27 mouse cellular contexts compared by ENCODE assay signal in genomic region chr4:72140706-72141105, GRCm38 (mm10).
DNase-seq lines count a peak whose midpoint lies in the region; ATAC-seq lines count a peak whose summit lies in the region.
"Had no signal": no experiment of that assay in that cellular context is flagged by ENCODE, and none has a peak within 500 bp of the region (broad histone marks: within the 10 kb centered on the region; RNA-seq: fewer than 3 reads in every experiment).

No protein-coding gene starts in this region.

- WGBS in forebrain, embryonic 15.5 days = 46% methylated on average over 3 of the region's 3 CpGs
- WGBS in midbrain, embryonic 15.5 days = 78% methylated on average over 3 of the region's 3 CpGs

- H3K36me3 ChIP-seq in forebrain, embryonic 15.5 days = peaks cover 34% of the 10 kb centered on the region
- peaks cover 8% of the 10 kb centered on the region; the same call in 1 of the 2 replicates for H3K36me3 ChIP-seq in midbrain, embryonic 15.5 days (replicated peaks)
- H3K36me3 ChIP-seq: G1E had no signal

- no peaks in the 10 kb centered on the region for H3K27me3 ChIP-seq in forebrain, embryonic 15.5 days
- H3K27me3 ChIP-seq in midbrain, embryonic 15.5 days (replicated peaks) = no peaks in the 10 kb centered on the region
- H3K27me3 ChIP-seq: CH12.LX; embryonic facial prominence, embryonic 13.5 days; embryonic facial prominence, embryonic 15.5 days; forebrain, embryonic 13.5 days; Patski had no signal

- no peak overlapping the region for H3K9ac ChIP-seq in forebrain, embryonic 15.5 days (replicated peaks)
- no peak overlapping the region for H3K9ac ChIP-seq in midbrain, embryonic 15.5 days
- H3K9ac ChIP-seq: embryonic facial prominence, embryonic 13.5 days; embryonic facial prominence, embryonic 15.5 days; forebrain, embryonic 13.5 days had no signal

- intact Hi-C loops in left cerebral cortex, postnatal 14 days (cut with DNase I) = no loop called here

- no peaks in the 10 kb centered on the region; the same call in 1 of the 2 replicates for H3K9me3 ChIP-seq in forebrain, embryonic 15.5 days
- no peaks in the 10 kb centered on the region for H3K9me3 ChIP-seq in midbrain, embryonic 15.5 days
- H3K9me3 ChIP-seq: embryonic facial prominence, embryonic 13.5 days; embryonic facial prominence, embryonic 15.5 days; forebrain, embryonic 13.5 days had no signal

- H3K4me2 ChIP-seq in forebrain, embryonic 15.5 days (replicated peaks) = no peak overlapping the region
- no peak overlapping the region for H3K4me2 ChIP-seq in midbrain, embryonic 15.5 days
- H3K4me2 ChIP-seq: embryonic facial prominence, embryonic 13.5 days; embryonic facial prominence, embryonic 15.5 days; forebrain, embryonic 13.5 days had no signal

- no peak overlapping the region for H3K4me3 ChIP-seq in forebrain, embryonic 15.5 days
- H3K4me3 ChIP-seq in midbrain, embryonic 15.5 days = no peak overlapping the region
- H3K4me3 ChIP-seq: embryonic facial prominence, embryonic 13.5 days; embryonic facial prominence, embryonic 15.5 days; forebrain, embryonic 13.5 days had no signal

- DNase-seq in 3134 (ENCODE audit: extremely low read depth, insufficient read length, low spot score) = peak; percentile 30
- DNase-seq in 3T3-L1 (ENCODE audit: low read depth, low spot score) = peak; percentile 72
- DNase-seq in Muller cell, postnatal 12 days (ENCODE audit: inconsistent ontology term) = peak; percentile 76
- peak; percentile 52 for DNase-seq in brain, adult 2 months (ENCODE audit: low read depth, low spot score)
- no peak for DNase-seq in left cerebral cortex, postnatal 14 days (ENCODE audit: low spot score in 2 of 2)
- no peak for DNase-seq in right cerebral cortex, adult 2 months (ENCODE audit: low spot score in 2 of 2)
- DNase-seq: adrenal gland, adult 8-10 months; adrenal gland, postnatal 14 days; adrenal gland, postnatal 36 days; cerebellum, adult 11 months; cerebellum, adult 18-20 months; cerebellum, adult 8-10 months; cerebellum, adult 9-11 months; cerebellum, postnatal 14 days; cerebellum, postnatal 36 days; embryo, embryonic 11 days had no signal

- ATAC-seq in forebrain, embryonic 15.5 days (replicated peaks) = no peak
- ATAC-seq in midbrain, embryonic 15.5 days (replicated peaks) = no peak
- ATAC-seq: activated CD4-positive, CD25-positive, alpha-beta regulatory T cell, adult 4 months; CD4-positive, CD25-positive, alpha-beta regulatory T cell, adult 4 months; forebrain, embryonic 13.5 days; forebrain, embryonic 16.5 days; Patski had no signal

- H3K4me1 ChIP-seq in forebrain, embryonic 15.5 days = peaks cover 18% of the 10 kb centered on the region
- H3K4me1 ChIP-seq in midbrain, embryonic 15.5 days = no peaks in the 10 kb centered on the region
- H3K4me1 ChIP-seq: embryonic facial prominence, embryonic 13.5 days; embryonic facial prominence, embryonic 15.5 days had no signal

- no peak overlapping the region for H3K27ac ChIP-seq in forebrain, embryonic 15.5 days (replicated peaks)
- no peak overlapping the region for H3K27ac ChIP-seq in midbrain, embryonic 15.5 days
- H3K27ac ChIP-seq: embryonic facial prominence, embryonic 13.5 days; embryonic facial prominence, embryonic 15.5 days; forebrain, embryonic 13.5 days had no signal

Comparison
In these comparisons a context has a peak if more than half of its experiments do, and no peak if none do; other contexts are left out.
1. DNase-seq: peak in 3134 (single experiment), 3T3-L1 (single experiment), Muller cell, postnatal 12 days (single experiment) and brain, adult 2 months (single experiment); none in left cerebral cortex, postnatal 14 days (0 of 2) and right cerebral cortex, adult 2 months (0 of 2).